Comparison of ENCODE assay signal across 8 mouse cellular contexts in genomic region chr9:78587914-78588313, GRCm38 (mm10). TPM values are rescaled to one million over a fixed set of nuclear protein-coding genes. Genes with fewer than 3 reads are reported as not detected.
DNase-seq lines count a peak whose midpoint lies in the region; ATAC-seq and TF ChIP-seq lines count a peak whose summit lies in the region.

Gene Slc17a5 (minus strand): TSS chr9:78588041.

- H3K4me1 ChIP-seq in ES-Bruce4 (ENCODE audit: control insufficient read depth, insufficient read depth, low read length): peaks cover 2% of the 10 kb centered on the region
- H3K4me1 ChIP-seq in forebrain, embryonic 13.5 days: peaks cover 7% of the 10 kb centered on the region
- peaks cover 6% of the 10 kb centered on the region for H3K4me1 ChIP-seq in liver, postnatal 0 days (ENCODE audit: insufficient read depth)
- peaks cover 6% of the 10 kb centered on the region; the same call in 1 of the 2 replicates for H3K4me1 ChIP-seq in neural tube, embryonic 14.5 days (ENCODE audit: control insufficient read depth, insufficient read depth, low read length)

- no peak for TF ChIP-seq CTCF in ES-Bruce4 (IDR thresholded peaks at IDR 0.05; ENCODE audit: low read depth, low read length)
- 0 out of 2 replicates have a peak, but pooled peaks have one; percentile 8 for TF ChIP-seq CTCF in liver, postnatal 0 days (IDR thresholded peaks at IDR 0.05; ENCODE audit: low read depth)

- no peaks in the 10 kb centered on the region for H3K9me3 ChIP-seq in ES-Bruce4 (replicated peaks; ENCODE audit: control insufficient read depth, insufficient read depth, low read length, poor library complexity, severe bottlenecking)
- no peaks in the 10 kb centered on the region for H3K9me3 ChIP-seq in forebrain, embryonic 13.5 days (replicated peaks)
- no peaks in the 10 kb centered on the region for H3K9me3 ChIP-seq in liver, postnatal 0 days (ENCODE audit: low read length)
- H3K9me3 ChIP-seq in neural tube, embryonic 14.5 days (ENCODE audit: control insufficient read depth, low read length): no peaks in the 10 kb centered on the region

- H3K27ac ChIP-seq in ES-Bruce4 (ENCODE audit: insufficient read depth, low read length): no peak within 1 kb of the TSS
- peak within 1 kb of the TSS; percentile 57 for H3K27ac ChIP-seq in forebrain, embryonic 13.5 days
- H3K27ac ChIP-seq in liver, postnatal 0 days (ENCODE audit: low read depth): peak within 1 kb of the TSS; percentile 45
- H3K27ac ChIP-seq in neural tube, embryonic 14.5 days (ENCODE audit: low read depth, low read length): peak within 1 kb of the TSS; percentile 78

- ATAC-seq in cerebellum, adult (ENCODE audit: insufficient number of reproducible peaks, low FRiP score, low TSS enrichment): peak; percentile 95
- peak; percentile 98 for ATAC-seq in forebrain, embryonic 13.5 days
- ATAC-seq in liver, postnatal 0 days: peak; percentile 98
- ATAC-seq in neural tube, embryonic 14.5 days (ENCODE audit: low read depth): peak; percentile 98

- no peaks in the 10 kb centered on the region for H3K36me3 ChIP-seq in ES-Bruce4 (ENCODE audit: control insufficient read depth, insufficient read depth, low read length, poor library complexity, severe bottlenecking)
- peaks cover 23% of the 10 kb centered on the region; the same call in 1 of the 2 replicates for H3K36me3 ChIP-seq in forebrain, embryonic 13.5 days (ENCODE audit: poor library complexity, severe bottlenecking)
- H3K36me3 ChIP-seq in liver, postnatal 0 days (replicated peaks; ENCODE audit: insufficient read depth, low read length): no peaks in the 10 kb centered on the region
- no peaks in the 10 kb centered on the region for H3K36me3 ChIP-seq in neural tube, embryonic 14.5 days (ENCODE audit: control insufficient read depth, insufficient read depth, low read length)

- TF ChIP-seq EP300 in ES-Bruce4 (IDR thresholded peaks at IDR 0.05; ENCODE audit: insufficient read depth, low read depth, low read length): 0 out of 2 replicates have a peak, but pooled peaks have one; percentile 4
- TF ChIP-seq EP300 in liver, postnatal 0 days (IDR thresholded peaks at IDR 0.05; ENCODE audit: low read depth): no peak

- peak; percentile 65 for TF ChIP-seq POLR2A in ES-Bruce4 (IDR thresholded peaks at IDR 0.05; ENCODE audit: insufficient read depth, low read length)

- no peaks in the 10 kb centered on the region for H3K27me3 ChIP-seq in ES-Bruce4 (ENCODE audit: control insufficient read depth, insufficient read depth, low read length, poor library complexity, severe bottlenecking)
- H3K27me3 ChIP-seq in forebrain, embryonic 13.5 days: no peaks in the 10 kb centered on the region
- H3K27me3 ChIP-seq in liver, postnatal 0 days (ENCODE audit: insufficient read depth, low read length): no peaks in the 10 kb centered on the region
- H3K27me3 ChIP-seq in neural tube, embryonic 14.5 days (ENCODE audit: control insufficient read depth, insufficient read depth, low read length): no peaks in the 10 kb centered on the region

- H3K4me2 ChIP-seq in forebrain, embryonic 13.5 days: peak within 1 kb of the TSS; percentile 65
- peak within 1 kb of the TSS; percentile 84 for H3K4me2 ChIP-seq in liver, postnatal 0 days (ENCODE audit: low read depth, low read length)
- peak within 1 kb of the TSS; percentile 41 for H3K4me2 ChIP-seq in neural tube, embryonic 14.5 days (ENCODE audit: low read depth, low read length)

- under 1% methylated on average over 27 of the region's 27 CpGs for WGBS in forebrain, embryonic 13.5 days
- under 1% methylated on average over 27 of the region's 27 CpGs for WGBS in large intestine, adult 2 months
- under 1% methylated on average over 27 of the region's 27 CpGs for WGBS in liver, postnatal 0 days (ENCODE audit: insufficient replicate concordance)
- under 1% methylated on average over 27 of the region's 27 CpGs for WGBS in neural tube, embryonic 14.5 days

- H3K4me3 ChIP-seq in ES-Bruce4 (ENCODE audit: low read depth, low read length): peak within 1 kb of the TSS; percentile 82
- peak within 1 kb of the TSS; percentile 66 for H3K4me3 ChIP-seq in forebrain, embryonic 13.5 days
- H3K4me3 ChIP-seq in liver, postnatal 0 days (ENCODE audit: low read depth, low read length): peak within 1 kb of the TSS; percentile 68
- peak within 1 kb of the TSS; percentile 61 for H3K4me3 ChIP-seq in neural tube, embryonic 14.5 days (ENCODE audit: low read depth, low read length)

- peak within 1 kb of the TSS; percentile 77 for H3K9ac ChIP-seq in ES-Bruce4 (ENCODE audit: low read depth, poor library complexity, severe bottlenecking)
- peak within 1 kb of the TSS; percentile 73 for H3K9ac ChIP-seq in forebrain, embryonic 13.5 days
- H3K9ac ChIP-seq in liver, postnatal 0 days (replicated peaks): peak within 1 kb of the TSS; percentile 73
- peak within 1 kb of the TSS; percentile 68 for H3K9ac ChIP-seq in neural tube, embryonic 14.5 days (replicated peaks; ENCODE audit: low read depth, low read length)

- intact Hi-C loops in heart, postnatal 10 days (cut with DNase I): no loop called here

- DNase-seq in heart, postnatal 10 days: peak; percentile 96
- peak; percentile 84 for DNase-seq in large intestine, adult 2 months (ENCODE audit: low read depth, low spot score)
- DNase-seq in liver, postnatal 0 days: peak; percentile 98
- DNase-seq in testis, postnatal 10 days (ENCODE audit: low spot score): peak; percentile 97

RNA-seq across cellular contexts. Expression of gene Slc17a5, which starts in this region (rescaled TPM):
- 12.7 and 14.9 TPM in 2 replicates for polyA plus RNA-seq in ES-Bruce4 (2011; ENCODE audit: insufficient read depth, insufficient read length, low read depth, missing spikeins)
- polyA plus RNA-seq in forebrain, embryonic 13.5 days (2015; fragmentation: Nextera tagmentation; extraction: Ambion mirVana): 15.3 and 15.8 TPM in 2 replicates
- total RNA-seq in heart, postnatal 10 days (2021): 1 to 10 TPM; 7.6 to 7.7 TPM
- polyA plus RNA-seq in large intestine, adult 2 months (2012; rRNA removed): 8.3 and 18.0 TPM in 2 replicates
- polyA plus RNA-seq in liver, postnatal 0 days (2015; fragmentation: Nextera tagmentation; extraction: Ambion mirVana): 5.2 and 6.2 TPM in 2 replicates
- 18.8 and 20.4 TPM in 2 replicates for polyA plus RNA-seq in neural tube, embryonic 14.5 days (2014; fragmentation: Nextera tagmentation; extraction: Ambion mirVana)
